Mouse (Mus musculus) limb, embryonic 13.5 days (tissue): ENCODE results near the gene Six1. TPM values are rescaled to one million over a fixed set of nuclear protein-coding genes. Genes with fewer than 3 reads are reported as not detected.

Experiments used
- ATAC-seq: fragments of 200-750 bp; cut with Nextera tagmentation; 2 replicates; pipeline ENCODE4 v1.8.0; 2017; ENCODE audit warnings: low read depth, moderate number of reproducible peaks, moderate TSS enrichment; ENCODE audit not compliant: low FRiP score
- H3K27ac ChIP-seq: fragments of 300-500 bp; sonication (generic); 2 replicates; pipeline ENCODE4 v1.5.1; 2015; ENCODE audit warnings: inconsistent platforms, mild to moderate bottlenecking, moderate library complexity
- H3K27me3 ChIP-seq: fragments of 300-500 bp; sonication (generic); 2 replicates; pipeline ENCODE4 v1.6.1; 2015; ENCODE audit warnings: mild to moderate bottlenecking, inconsistent platforms
- H3K36me3 ChIP-seq: fragments of 300-500 bp; sonication (generic); 2 replicates; pipeline ENCODE4 v1.6.1; 2015; ENCODE audit warnings: inconsistent platforms, mild to moderate bottlenecking, moderate library complexity
- H3K4me1 ChIP-seq: fragments of 300-500 bp; sonication (generic); 2 replicates; pipeline ENCODE4 v1.6.1; 2015; ENCODE audit warnings: inconsistent platforms
- H3K4me2 ChIP-seq: fragments of 300-500 bp; sonication (generic); replicated peaks from 2 replicates; pipeline ENCODE4 v1.6.1; 2015; ENCODE audit warnings: inconsistent platforms, mild to moderate bottlenecking, moderate library complexity
- H3K4me3 ChIP-seq: fragments of 300-500 bp; sonication (generic); 2 replicates; pipeline ENCODE4 v1.5.1; 2015; ENCODE audit warnings: moderate library complexity, mild to moderate bottlenecking, inconsistent platforms
- H3K9ac ChIP-seq: fragments of 300-500 bp; sonication (generic); 2 replicates; pipeline ENCODE4 v1.6.1; 2015; ENCODE audit warnings: mild to moderate bottlenecking, inconsistent platforms
- H3K9me3 ChIP-seq: fragments of 300-500 bp; sonication (generic); 2 replicates; pipeline ENCODE4 v1.6.1; 2016; ENCODE audit warnings: inconsistent platforms
- WGBS: fragments of 180-500 bp; shearing (Covaris S2); methylation state at CpG from one replicate; pipeline ENCODE4 v1.1.7; 2015; 5-methylcytosine and 5-hydroxymethylcytosine counted together
- polyA plus RNA-seq: library from polyadenylated mRNA; unstranded; fragments of >200 nt; fragmentation: Nextera tagmentation; extraction: Ambion mirVana; gene quantifications from 2 replicates; pipeline ENCODE4 v1.2.1, GENCODE M21; 2015

Gene Six1
- polyA plus RNA-seq, 1 experiment from 2014 or later: 50.0 TPM

GRCm38 (mm10) chr12:73060805-73061410 lies 7.2 kb upstream of the Six1 start:
- H3K27ac ChIP-seq: no peak overlapping the region
- H3K9me3 ChIP-seq: no peaks in the 10 kb centered on the region
- H3K36me3 ChIP-seq: no peaks in the 10 kb centered on the region
- H3K4me1 ChIP-seq: no peaks in the 10 kb centered on the region
- ATAC-seq: no peak
- WGBS: 48% methylated on average over 9 of the region's 9 CpGs
- H3K9ac ChIP-seq: no peak overlapping the region
- no peak overlapping the region for H3K4me2 ChIP-seq
- no peak overlapping the region for H3K4me3 ChIP-seq
- H3K27me3 ChIP-seq: peaks cover 6% of the 10 kb centered on the region

- no peaks in the 10 kb centered on the region for H3K36me3 ChIP-seq
- H3K4me3 ChIP-seq: no peak overlapping the region
- no peaks in the 10 kb centered on the region for H3K9me3 ChIP-seq
- no peak for ATAC-seq
- H3K27me3 ChIP-seq: peaks cover 32% of the 10 kb centered on the region
- no peak overlapping the region for H3K9ac ChIP-seq
- peaks cover 29% of the 10 kb centered on the region for H3K4me1 ChIP-seq
- no peak overlapping the region for H3K4me2 ChIP-seq
- WGBS: 77% methylated on average over 6 of the region's 6 CpGs
- no peak overlapping the region for H3K27ac ChIP-seq
These were observed 3.8 kb upstream of the Six1 start for GRCm38 (mm10) chr12:73057492-73057891.

GRCm38 (mm10) chr12:73055451-73055850 lies 1.8 kb upstream of the Six1 start:
- Histone ChIP-seq H3K9me3 (no peaks in the 10 kb centered on the region), H3K9ac (no peak overlapping the region), H3K4me2 (no peak overlapping the region), H3K36me3 (no peaks in the 10 kb centered on the region), H3K4me3 (no peak overlapping the region), H3K27me3 (peaks cover 49% of the 10 kb centered on the region), H3K4me1 (peaks cover 47% of the 10 kb centered on the region), H3K27ac (no peak overlapping the region)
- whole genome bisulfite sequencing: 10% methylated on average over 5 of the region's 5 CpGs
- ATAC-seq: no peak

GRCm38 (mm10) chr12:73054576-73055185 lies 994 bp upstream of the Six1 start:
- 18% methylated on average over 15 of the region's 15 CpGs for WGBS
- H3K4me2 ChIP-seq: peak overlapping the region; percentile 85
- peak overlapping the region; percentile 62; the same call in 1 of the 2 replicates for H3K4me3 ChIP-seq
- peak overlapping the region; percentile 67; the same call in 1 of the 2 replicates for H3K9ac ChIP-seq
- 0 out of 2 replicates have a peak overlapping the region, but pooled peaks have one; percentile 69 for H3K27ac ChIP-seq
- H3K4me1 ChIP-seq: peaks cover 55% of the 10 kb centered on the region
- H3K27me3 ChIP-seq: peaks cover 56% of the 10 kb centered on the region
- H3K36me3 ChIP-seq: no peaks in the 10 kb centered on the region
- H3K9me3 ChIP-seq: no peaks in the 10 kb centered on the region
- no peak for ATAC-seq

GRCm38 (mm10) chr12:73052651-73053591 lies 766 bp downstream of the Six1 start:
- peak overlapping the region; percentile 85 for H3K4me2 ChIP-seq
- H3K4me1 ChIP-seq: peaks cover 64% of the 10 kb centered on the region
- H3K36me3 ChIP-seq: no peaks in the 10 kb centered on the region
- ATAC-seq: peak; percentile 21
- H3K27ac ChIP-seq: peak overlapping the region; percentile 69; the same call in 1 of the 2 replicates
- WGBS: 4% methylated on average over 34 of the region's 34 CpGs
- peak overlapping the region; percentile 62 for H3K4me3 ChIP-seq
- H3K9ac ChIP-seq: peak overlapping the region; percentile 67
- H3K27me3 ChIP-seq: peaks cover 74% of the 10 kb centered on the region
- H3K9me3 ChIP-seq: no peaks in the 10 kb centered on the region

GRCm38 (mm10) chr12:73052036-73052650 lies 1.5 kb downstream of the Six1 start:
- Histone ChIP-seq H3K27me3 (peaks cover 82% of the 10 kb centered on the region), H3K9ac (peak overlapping the region; percentile 67; the same call in 1 of the 2 replicates)

GRCm38 (mm10) chr12:73050811-73051580 lies 2.7 kb downstream of the Six1 start:
- Histone ChIP-seq H3K4me3 (peak overlapping the region; percentile 0; the same call in 1 of the 2 replicates), H3K27me3 (peaks cover 88% of the 10 kb centered on the region), H3K9ac (no peak overlapping the region), H3K4me1 (peaks cover 68% of the 10 kb centered on the region), H3K36me3 (no peaks in the 10 kb centered on the region), H3K9me3 (no peaks in the 10 kb centered on the region), H3K27ac (no peak overlapping the region), H3K4me2 (peak overlapping the region; percentile 30)
- ATAC-seq: no peak
- 3% methylated on average over 15 of the region's 15 CpGs for WGBS

More at GRCm38 (mm10) chr12:73052036-73052650, 1.5 kb downstream of the Six1 start:
- Histone ChIP-seq H3K27ac (peak overlapping the region; percentile 69; the same call in 1 of the 2 replicates), H3K4me1 (peaks cover 64% of the 10 kb centered on the region), H3K9me3 (no peaks in the 10 kb centered on the region), H3K4me2 (peak overlapping the region; percentile 85), H3K36me3 (no peaks in the 10 kb centered on the region), H3K4me3 (peak overlapping the region; percentile 62)
- WGBS: 5% methylated on average over 19 of the region's 19 CpGs
- ATAC-seq: peak; percentile 12; the same call in 1 of the 2 replicates

GRCm38 (mm10) chr12:73050305-73050704 lies 3.4 kb downstream of the Six1 start:
- Histone ChIP-seq H3K9me3 (no peaks in the 10 kb centered on the region), H3K9ac (no peak overlapping the region), H3K27me3 (peaks cover 88% of the 10 kb centered on the region), H3K4me2 (peak overlapping the region; percentile 30), H3K36me3 (no peaks in the 10 kb centered on the region), H3K4me1 (peaks cover 71% of the 10 kb centered on the region), H3K27ac (no peak overlapping the region), H3K4me3 (peak overlapping the region; percentile 0; the same call in 1 of the 2 replicates)
- 3% methylated on average over 13 of the region's 13 CpGs for WGBS
- no peak for ATAC-seq

- Histone ChIP-seq H3K27me3 (peaks cover 83% of the 10 kb centered on the region), H3K27ac (no peak overlapping the region), H3K4me3 (0 out of 2 replicates have a peak overlapping the region, but pooled peaks have one; percentile 0), H3K9me3 (no peaks in the 10 kb centered on the region), H3K4me2 (peak overlapping the region; percentile 30), H3K9ac (no peak overlapping the region), H3K36me3 (no peaks in the 10 kb centered on the region), H3K4me1 (peaks cover 68% of the 10 kb centered on the region)
- no peak for ATAC-seq
- 13% methylated on average over 19 of the region's 19 CpGs for WGBS
These were observed 4.0 kb downstream of the Six1 start for GRCm38 (mm10) chr12:73049520-73050225.

GRCm38 (mm10) chr12:73048537-73048936 lies 5.2 kb downstream of the Six1 start:
- Histone ChIP-seq H3K36me3 (no peaks in the 10 kb centered on the region), H3K4me3 (no peak overlapping the region), H3K4me1 (peaks cover 60% of the 10 kb centered on the region), H3K9me3 (no peaks in the 10 kb centered on the region), H3K27ac (no peak overlapping the region), H3K9ac (no peak overlapping the region), H3K4me2 (no peak overlapping the region), H3K27me3 (peaks cover 86% of the 10 kb centered on the region)
- WGBS: 6% methylated on average over 3 of the region's 3 CpGs
- ATAC-seq: no peak
